Mouse (Mus musculus) intestine, embryonic 16.5 days (tissue): ENCODE results near the gene Fcor. TPM values are rescaled to one million over a fixed set of nuclear protein-coding genes. Genes with fewer than 3 reads are reported as not detected.

ENCODE experiments used
- ATAC-seq: fragments of 200-750 bp; cut with Nextera tagmentation; 2 replicates; pipeline ENCODE4 v1.8.0; 2017; ENCODE audit warnings: moderate TSS enrichment, moderate library complexity
- H3K27ac ChIP-seq: fragments of 300-500 bp; sonication (generic); 2 replicates; pipeline ENCODE4 v1.5.1; 2014; ENCODE audit warnings: mild to moderate bottlenecking, low read length
- H3K27me3 ChIP-seq: fragments of 300-500 bp; sonication (generic); replicated peaks from 2 replicates; pipeline ENCODE4 v1.6.1; 2014; ENCODE audit warnings: low read length, control low read depth, mixed read lengths; ENCODE audit not compliant: control insufficient read depth, insufficient read depth
- H3K36me3 ChIP-seq: fragments of 300-500 bp; sonication (generic); 2 replicates; pipeline ENCODE4 v1.6.1; 2014; ENCODE audit warnings: low read length, control low read depth; ENCODE audit not compliant: control insufficient read depth, insufficient read depth
- H3K4me1 ChIP-seq: fragments of 300-500 bp; sonication (generic); 2 replicates; pipeline ENCODE4 v1.6.1; 2014; ENCODE audit warnings: low read length, control low read depth, mixed read lengths; ENCODE audit not compliant: control insufficient read depth, insufficient read depth
- H3K4me2 ChIP-seq: fragments of 300-500 bp; sonication (generic); 2 replicates; pipeline ENCODE4 v1.6.1; 2014; ENCODE audit warnings: low read depth, low read length, control low read depth
- H3K4me3 ChIP-seq: fragments of 300-500 bp; sonication (generic); 2 replicates; pipeline ENCODE4 v1.5.1; 2014; ENCODE audit warnings: mild to moderate bottlenecking, low read length
- H3K9ac ChIP-seq: fragments of 300-500 bp; sonication (generic); 2 replicates; pipeline ENCODE4 v1.6.1; 2014; ENCODE audit warnings: low read depth, low read length
- H3K9me3 ChIP-seq: fragments of 300-500 bp; sonication (generic); 2 replicates; pipeline ENCODE4 v1.6.1; 2016; ENCODE audit warnings: low read length, control low read depth; ENCODE audit not compliant: control insufficient read depth
- WGBS: fragments of 180-500 bp; shearing (Covaris S2); extraction: QIAGEN DNeasy Blood & Tissue Kit; methylation state at CpG from one replicate; pipeline ENCODE4 v1.1.7; 2014; 5-methylcytosine and 5-hydroxymethylcytosine counted together
- polyA plus RNA-seq: library from polyadenylated mRNA; unstranded; fragments of >200 nt; fragmentation: Nextera tagmentation; extraction: Ambion mirVana; gene quantifications from 2 replicates; pipeline ENCODE4 v1.2.1, GENCODE M21; 2015

Fcor gene
- polyA plus RNA-seq, 1 experiment from 2014 or later = 7.3 TPM

- WGBS = 66% methylated on average over 11 of the region's 11 CpGs
- no peak overlapping the region for H3K4me2 ChIP-seq
- no peaks in the 10 kb centered on the region for H3K27me3 ChIP-seq
- H3K9me3 ChIP-seq = no peaks in the 10 kb centered on the region
- no peaks in the 10 kb centered on the region for H3K36me3 ChIP-seq
- no peaks in the 10 kb centered on the region for H3K4me1 ChIP-seq
- no peak for ATAC-seq
- H3K9ac ChIP-seq = no peak overlapping the region
- no peak overlapping the region for H3K27ac ChIP-seq
- H3K4me3 ChIP-seq = no peak overlapping the region
These were observed 17.2 kb downstream of the Fcor start for GRCm38 (mm10) chr8:3654726-3655508.

- H3K9ac ChIP-seq = no peak overlapping the region
- 74% methylated on average over 3 of the region's 3 CpGs for WGBS
- H3K4me1 ChIP-seq = no peaks in the 10 kb centered on the region
- H3K27me3 ChIP-seq = no peaks in the 10 kb centered on the region
- no peaks in the 10 kb centered on the region for H3K9me3 ChIP-seq
- no peak for ATAC-seq
- H3K36me3 ChIP-seq = no peaks in the 10 kb centered on the region
- no peak overlapping the region for H3K4me2 ChIP-seq
- H3K4me3 ChIP-seq = no peak overlapping the region
- H3K27ac ChIP-seq = no peak overlapping the region
These were observed 19.3 kb downstream of the Fcor start for GRCm38 (mm10) chr8:3652845-3653244.

GRCm38 (mm10) chr8:3648990-3649389, 23.2 kb downstream of the Fcor start:
- no peaks in the 10 kb centered on the region for H3K4me1 ChIP-seq
- WGBS = 45% methylated on average over 1 of the region's 1 CpGs
- H3K27ac ChIP-seq = no peak overlapping the region
- no peak for ATAC-seq
- no peak overlapping the region; the same call in 1 of the 2 replicates for H3K4me2 ChIP-seq
- H3K9me3 ChIP-seq = no peaks in the 10 kb centered on the region
- no peak overlapping the region for H3K4me3 ChIP-seq
- no peaks in the 10 kb centered on the region for H3K27me3 ChIP-seq
- no peak overlapping the region for H3K9ac ChIP-seq
- no peaks in the 10 kb centered on the region for H3K36me3 ChIP-seq

- no peak overlapping the region for H3K27ac ChIP-seq
- no peak overlapping the region for H3K4me2 ChIP-seq
- no peaks in the 10 kb centered on the region for H3K4me1 ChIP-seq
- no peak for ATAC-seq
- no peak overlapping the region for H3K9ac ChIP-seq
- H3K4me3 ChIP-seq = no peak overlapping the region
- H3K9me3 ChIP-seq = no peaks in the 10 kb centered on the region
- 56% methylated on average over 2 of the region's 2 CpGs for WGBS
- no peaks in the 10 kb centered on the region for H3K27me3 ChIP-seq
- no peaks in the 10 kb centered on the region for H3K36me3 ChIP-seq
These were observed 23.9 kb downstream of the Fcor start for GRCm38 (mm10) chr8:3648268-3648667.

- Histone ChIP-seq H3K27ac (no peak overlapping the region), H3K4me3 (no peak overlapping the region), H3K4me1 (no peaks in the 10 kb centered on the region), H3K36me3 (no peaks in the 10 kb centered on the region), H3K9me3 (no peaks in the 10 kb centered on the region), H3K27me3 (no peaks in the 10 kb centered on the region), H3K9ac (no peak overlapping the region), H3K4me2 (no peak overlapping the region)
- WGBS = 71% methylated on average over 4 of the region's 4 CpGs
- ATAC-seq = no peak
These were observed 24.6 kb downstream of the Fcor start for GRCm38 (mm10) chr8:3647561-3647960.

- no peak overlapping the region for H3K27ac ChIP-seq
- H3K4me1 ChIP-seq = no peaks in the 10 kb centered on the region
- H3K9ac ChIP-seq = no peak overlapping the region
- no peak for ATAC-seq
- no peaks in the 10 kb centered on the region for H3K27me3 ChIP-seq
- no peaks in the 10 kb centered on the region for H3K36me3 ChIP-seq
- no peaks in the 10 kb centered on the region for H3K9me3 ChIP-seq
- no peak overlapping the region for H3K4me2 ChIP-seq
- H3K4me3 ChIP-seq = no peak overlapping the region
- WGBS = 84% methylated on average over 6 of the region's 6 CpGs
These were observed 25.2 kb downstream of the Fcor start for GRCm38 (mm10) chr8:3646824-3647531.

- WGBS = 17% methylated on average over 5 of the region's 5 CpGs
- ATAC-seq = peak; percentile 77
- H3K9me3 ChIP-seq = no peaks in the 10 kb centered on the region
- no peaks in the 10 kb centered on the region for H3K4me1 ChIP-seq
- no peaks in the 10 kb centered on the region for H3K36me3 ChIP-seq
- H3K4me2 ChIP-seq = no peak overlapping the region
- no peak overlapping the region for H3K4me3 ChIP-seq
- H3K9ac ChIP-seq = no peak overlapping the region
- H3K27me3 ChIP-seq = no peaks in the 10 kb centered on the region
- H3K27ac ChIP-seq = no peak overlapping the region
These were observed 26.4 kb downstream of the Fcor start for GRCm38 (mm10) chr8:3645804-3646203.

- peak overlapping the region; percentile 76 for H3K9ac ChIP-seq
- H3K4me3 ChIP-seq = peak overlapping the region; percentile 61
- no peaks in the 10 kb centered on the region; the same call in 1 of the 2 replicates for H3K4me1 ChIP-seq
- H3K4me2 ChIP-seq = peak overlapping the region; percentile 59
- WGBS = 9% methylated on average over 8 of the region's 8 CpGs
- no peaks in the 10 kb centered on the region for H3K36me3 ChIP-seq
- H3K9me3 ChIP-seq = no peaks in the 10 kb centered on the region
- H3K27me3 ChIP-seq = no peaks in the 10 kb centered on the region
- peak overlapping the region; percentile 20; the same call in 1 of the 2 replicates for H3K27ac ChIP-seq
- peak; percentile 69 for ATAC-seq
These were observed 40.7 kb downstream of the Fcor start for GRCm38 (mm10) chr8:3631478-3631875.

- H3K9ac ChIP-seq = peak within 1 kb of the TSS; percentile 76
- no peaks in the 10 kb centered on the region for H3K9me3 ChIP-seq
- H3K27ac ChIP-seq = peak within 1 kb of the TSS; percentile 20; the same call in 1 of the 2 replicates
- WGBS = 6% methylated on average over 47 of the region's 47 CpGs
- H3K27me3 ChIP-seq = no peaks in the 10 kb centered on the region
- H3K4me2 ChIP-seq = peak within 1 kb of the TSS; percentile 59
- H3K4me1 ChIP-seq = no peaks in the 10 kb centered on the region; the same call in 1 of the 2 replicates
- no peaks in the 10 kb centered on the region for H3K36me3 ChIP-seq
- ATAC-seq = peak; percentile 94
- H3K4me3 ChIP-seq = peak within 1 kb of the TSS; percentile 61
These were observed 41.3 kb downstream of the Fcor start, which contains the start of gene Stxbp2 for GRCm38 (mm10) chr8:3630647-3631477. TSS of gene Stxbp2 (plus strand) at chr8:3630955.
